Mouse (Mus musculus) brain, embryonic 14.5 days (tissue): ENCODE measurements around the gene Nhej1. TPM values are rescaled to one million over a fixed set of nuclear protein-coding genes. Genes with fewer than 3 reads are reported as not detected.
A peak's percentile ranks its signal among the peaks of the same experiment; 100 is the strongest.

ENCODE experiments used
- DNase-seq: peaks from one replicate; pipeline ENCODE4 v3.0.0-alpha.2; 2011; ENCODE audit warnings: low read depth
- CTCF ChIP-seq: fragments of 200-500 bp; IDR thresholded peaks from 2 replicates; pipeline ENCODE4 v1.5.1; 2012; ENCODE audit warnings: inconsistent platforms, mild to moderate bottlenecking, moderate library complexity, borderline replicate concordance; ENCODE audit not compliant: insufficient read depth, insufficient read length; ENCODE audit errors: extremely low read depth
- POLR2A ChIP-seq: fragments of 200-500 bp; IDR thresholded peaks from 2 replicates; pipeline ENCODE4 v1.6.1; 2012; ENCODE audit warnings: mild to moderate bottlenecking, inconsistent platforms, borderline replicate concordance; ENCODE audit not compliant: poor library complexity, insufficient read depth, insufficient read length, severe bottlenecking; ENCODE audit errors: extremely low read depth
- polyA plus RNA-seq: library from polyadenylated mRNA; depleted of rRNA; stranded (reverse); fragments of >200 nt; gene quantifications from 2 replicates; pipeline ENCODE4 v1.2.3, GENCODE M21; 2012

Gene Nhej1
- polyA plus RNA-seq, 1 experiment: 2.4 TPM

- DNase-seq: no peak
- TF ChIP-seq POLR2A: no peak
- no peak for TF ChIP-seq CTCF
These were observed 73.6 kb downstream of the Nhej1 start for GRCm38 (mm10) chr1:75051428-75051827.

GRCm38 (mm10) chr1:75048571-75048970 lies 76.4 kb downstream of the Nhej1 start:
- DNase-seq: no peak
- TF ChIP-seq CTCF: no peak
- no peak for TF ChIP-seq POLR2A

- no peak for DNase-seq
- TF ChIP-seq POLR2A (no peak), CTCF (no peak)
These were observed 77.0 kb downstream of the Nhej1 start for GRCm38 (mm10) chr1:75048041-75048440.

- no peak for DNase-seq
- TF ChIP-seq CTCF: no peak
- no peak for TF ChIP-seq POLR2A
These were observed 84.6 kb downstream of the Nhej1 start for GRCm38 (mm10) chr1:75040429-75040828.

GRCm38 (mm10) chr1:75032041-75032440 lies 93.0 kb downstream of the Nhej1 start:
- TF ChIP-seq CTCF (no peak), POLR2A (no peak)
- no peak for DNase-seq

- DNase-seq: no peak
- TF ChIP-seq POLR2A (no peak), CTCF (no peak)
These were observed 97.8 kb downstream of the Nhej1 start for GRCm38 (mm10) chr1:75027061-75027779.

- TF ChIP-seq POLR2A (no peak), CTCF (no peak)
- DNase-seq: no peak
These were observed 100.4 kb downstream of the Nhej1 start for GRCm38 (mm10) chr1:75024419-75025199.

GRCm38 (mm10) chr1:75022216-75022615 lies 102.8 kb downstream of the Nhej1 start:
- TF ChIP-seq POLR2A (no peak), CTCF (no peak)

GRCm38 (mm10) chr1:75016846-75017245 lies 108.2 kb downstream of the Nhej1 start:
- no peak for TF ChIP-seq POLR2A
- peak; percentile 93 for TF ChIP-seq CTCF
- DNase-seq: peak; percentile 88

More at GRCm38 (mm10) chr1:75022216-75022615, 102.8 kb downstream of the Nhej1 start:
- peak; percentile 40 for DNase-seq

GRCm38 (mm10) chr1:75015551-75016265 lies 109.3 kb downstream of the Nhej1 start:
- DNase-seq: no peak
- TF ChIP-seq CTCF (no peak), POLR2A (no peak)

GRCm38 (mm10) chr1:75014210-75014845 lies 110.7 kb downstream of the Nhej1 start:
- no peak for TF ChIP-seq CTCF
- no peak for TF ChIP-seq POLR2A
- no peak for DNase-seq
